Mouse (Mus musculus) brain, embryonic 14.5 days (tissue): Measurements from ENCODE around the gene Lrig2.

ENCODE experiments used
- CTCF ChIP-seq: fragments of 200-500 bp; IDR thresholded peaks from 2 replicates; pipeline ENCODE4 v1.5.1; 2012; ENCODE audit warnings: inconsistent platforms, mild to moderate bottlenecking, moderate library complexity, borderline replicate concordance; ENCODE audit not compliant: insufficient read depth, insufficient read length; ENCODE audit errors: extremely low read depth
- POLR2A ChIP-seq: fragments of 200-500 bp; IDR thresholded peaks from 2 replicates; pipeline ENCODE4 v1.6.1; 2012; ENCODE audit warnings: mild to moderate bottlenecking, inconsistent platforms, borderline replicate concordance; ENCODE audit not compliant: poor library complexity, insufficient read depth, insufficient read length, severe bottlenecking; ENCODE audit errors: extremely low read depth

GRCm38 (mm10) chr3:104521341-104521924 lies 9.7 kb upstream of the Lrig2 start:
- TF ChIP-seq CTCF (no peak), POLR2A (no peak)
